Mouse (Mus musculus) erythroblast, embryonic 14.5 days (primary cell): ENCODE measurements at regions not wholly inside any gene's neighbourhood (a gene's known extent, or its start where the extent isn't known, plus 50 kb on each side); places are given as distances from the start of the nearest gene placed in this dataset.

Experiments used
- GATA1 ChIP-seq: IDR thresholded peaks from 2 replicates; pipeline ENCODE4 v1.6.1; 2012; ENCODE audit warnings: low read length, inconsistent platforms, mixed read lengths
- TAL1 ChIP-seq: IDR thresholded peaks from 3 replicates; pipeline ENCODE4 v1.6.1; 2012; ENCODE audit warnings: low read length, inconsistent platforms, mixed read lengths

GRCm38 (mm10) chr5:52086766-52087429 is 103.4 kb downstream of the Dhx15 start:
- TF ChIP-seq GATA1 = no peak
- TF ChIP-seq TAL1 = no peak
